Mouse (Mus musculus): Measurements from ENCODE around the gene Fsip1.

DNA sequence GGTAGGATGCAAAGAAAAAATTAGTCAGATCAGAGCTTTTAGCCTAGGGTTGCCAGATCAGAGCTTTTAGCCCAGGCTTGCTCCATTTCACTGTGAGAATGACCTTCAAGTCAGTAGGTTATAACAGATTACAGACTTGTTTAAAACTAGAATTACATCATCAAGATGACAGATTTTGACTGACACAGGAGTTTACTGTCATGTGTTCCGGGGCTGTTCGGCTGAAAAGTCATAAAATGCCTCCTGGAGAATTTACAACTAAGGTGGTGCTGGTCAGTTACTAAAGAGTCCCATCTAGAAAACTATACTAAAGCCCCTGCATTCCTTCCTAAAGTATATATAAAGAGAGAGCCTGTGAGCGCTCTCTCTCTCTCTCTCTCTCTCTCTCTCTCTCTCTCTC lies 128.5 kb downstream of the Fsip1 start:
- no peak for TF ChIP-seq CTCF (IDR thresholded peaks at IDR 0.05; ENCODE audit: low read depth, low read length)
- TF ChIP-seq POLR2A (IDR thresholded peaks at IDR 0.05; ENCODE audit: borderline replicate concordance, low read depth, low read length) = no peak
